Mouse (Mus musculus): Measurements from ENCODE around the gene Rsl24d1. TPM values are rescaled to one million over a fixed set of nuclear protein-coding genes. Genes with fewer than 3 reads are reported as not detected.
A peak's percentile ranks its signal among the peaks of the same experiment; 100 is the strongest.
"Not testable (repeated sequence)": the region's sequence is repeated elsewhere in the genome, so short reads cannot be mapped to it uniquely, and the experiment has no call there.

Rsl24d1 gene
- polyA plus RNA-seq, 1 experiment from 2014 or later = 56.3 TPM

DNA sequence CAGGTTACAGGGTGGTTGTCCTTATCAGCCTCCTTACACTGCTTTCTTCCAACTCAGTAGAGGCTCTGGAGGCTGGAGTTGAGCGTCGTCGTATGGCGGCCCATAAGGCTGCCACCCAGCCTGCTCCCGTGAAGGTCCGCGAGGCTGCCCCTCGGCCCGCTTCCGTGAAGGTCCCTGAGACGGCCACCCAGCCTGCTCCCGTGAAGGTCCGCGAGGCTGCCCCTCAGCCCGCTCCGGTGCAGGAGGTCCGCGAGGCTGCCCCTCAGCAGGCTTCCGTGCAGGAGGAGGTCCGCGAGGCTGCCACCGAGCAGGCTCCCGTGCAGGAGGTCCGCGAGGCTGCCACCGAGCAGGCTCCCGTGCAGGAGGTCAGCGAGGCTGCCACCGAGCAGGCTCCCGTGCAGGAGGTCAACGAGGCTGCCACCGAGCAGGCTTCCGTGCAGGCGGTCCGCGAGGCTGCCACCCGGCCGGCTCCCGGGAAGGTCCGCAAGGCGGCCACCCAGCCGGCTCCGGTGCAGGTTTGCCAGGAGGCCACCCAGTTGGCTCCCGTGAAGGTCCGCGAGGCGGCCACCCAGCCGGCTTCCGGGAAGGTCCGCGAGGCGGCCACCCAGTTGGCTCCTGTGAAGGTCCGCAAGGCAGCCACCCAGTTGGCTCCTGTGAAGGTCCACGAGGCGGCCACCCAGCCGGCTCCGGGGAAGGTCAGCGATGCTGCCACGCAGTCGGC is 9.9 kb upstream of the Rsl24d1 start:
- Histone ChIP-seq H3K27ac (replicated peaks) (no peak overlapping the region), H3K4me2 (replicated peaks; ENCODE audit: low read depth) (peak overlapping the region; percentile 71), H3K9ac (ENCODE audit: low read length) (peak overlapping the region; percentile 47), H3K36me3 (ENCODE audit: control insufficient read depth, insufficient read depth, low read length) (no peaks in the 10 kb centered on the region), H3K27me3 (ENCODE audit: control insufficient read depth, insufficient read depth, low read length) (no peaks in the 10 kb centered on the region), H3K9me3 (ENCODE audit: control insufficient read depth, low read length) (no peaks in the 10 kb centered on the region), H3K4me1 (replicated peaks; ENCODE audit: control insufficient read depth, insufficient read depth) (0 out of 2 replicates have a peak, but pooled peaks cover 3% of the 10 kb centered on the region), H3K4me3 (ENCODE audit: low read depth, low read length) (peak overlapping the region; percentile 40)
- WGBS = 8% methylated on average over 60 of the region's 60 CpGs
- peak; percentile 65 for DNase-seq (ENCODE audit: low spot score)
- TF ChIP-seq CTCF (IDR thresholded peaks at IDR 0.05; ENCODE audit: low read depth) (no peak), EP300 (optimal IDR thresholded peaks at IDR 0.05) (no peak)
- ATAC-seq (ENCODE audit: low FRiP score, low TSS enrichment) = peak; percentile 70

DNA sequence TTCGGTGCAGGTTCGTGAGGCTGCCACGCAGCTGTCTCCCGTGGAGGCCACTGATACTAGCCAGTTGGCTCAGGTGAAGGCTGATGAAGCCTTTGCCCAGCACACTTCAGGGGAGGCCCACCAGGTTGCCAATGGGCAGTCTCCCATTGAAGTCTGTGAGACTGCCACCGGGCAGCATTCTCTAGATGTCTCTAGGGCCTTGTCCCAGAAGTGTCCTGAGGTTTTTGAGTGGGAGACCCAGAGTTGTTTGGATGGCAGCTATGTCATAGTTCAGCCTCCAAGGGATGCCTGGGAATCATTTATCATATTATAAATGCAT is 9.4 kb upstream of the Rsl24d1 start:
- no peak overlapping the region for H3K27ac ChIP-seq (replicated peaks)
- no peaks in the 10 kb centered on the region for H3K36me3 ChIP-seq (ENCODE audit: control insufficient read depth, insufficient read depth, low read length)
- H3K27me3 ChIP-seq (ENCODE audit: control insufficient read depth, insufficient read depth, low read length) = no peaks in the 10 kb centered on the region
- peak overlapping the region; percentile 47 for H3K9ac ChIP-seq (ENCODE audit: low read length)
- 26% methylated on average over 5 of the region's 5 CpGs for WGBS
- H3K4me1 ChIP-seq (replicated peaks; ENCODE audit: control insufficient read depth, insufficient read depth) = 0 out of 2 replicates have a peak, but pooled peaks cover 3% of the 10 kb centered on the region
- peak overlapping the region; percentile 71 for H3K4me2 ChIP-seq (replicated peaks; ENCODE audit: low read depth)
- ATAC-seq (ENCODE audit: low FRiP score, low TSS enrichment) (no peak; the same call in none of the 2 replicates), DNase-seq (ENCODE audit: low spot score) (no peak)
- no peaks in the 10 kb centered on the region for H3K9me3 ChIP-seq (ENCODE audit: control insufficient read depth, low read length)
- peak overlapping the region; percentile 40 for H3K4me3 ChIP-seq (ENCODE audit: low read depth, low read length)
- TF ChIP-seq EP300 (optimal IDR thresholded peaks at IDR 0.05) (no peak), CTCF (IDR thresholded peaks at IDR 0.05; ENCODE audit: low read depth) (no peak)

DNA sequence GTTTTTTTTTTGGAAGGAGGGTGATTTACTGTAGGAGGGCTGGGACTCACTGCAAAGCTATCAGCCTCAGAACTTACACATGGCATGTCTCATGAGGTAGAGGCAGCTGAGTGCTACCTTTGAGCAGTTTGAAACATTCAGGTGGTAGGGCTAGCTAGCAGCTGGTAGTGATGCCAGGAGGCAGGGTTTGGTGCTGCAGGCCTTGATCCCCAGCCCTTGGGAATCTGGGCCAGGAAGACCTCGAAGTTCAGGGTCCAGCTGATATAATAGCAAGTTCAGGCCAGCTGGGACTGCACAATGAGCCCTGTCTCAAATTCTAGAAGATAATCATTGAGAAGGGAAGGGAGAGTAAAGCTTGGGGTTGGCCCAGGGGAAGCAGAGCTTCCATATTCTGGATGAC is 8.1 kb upstream of the Rsl24d1 start:
- H3K4me3 ChIP-seq (ENCODE audit: low read depth, low read length) = no peak overlapping the region
- no peaks in the 10 kb centered on the region for H3K36me3 ChIP-seq (ENCODE audit: control insufficient read depth, insufficient read depth, low read length)

DNA sequence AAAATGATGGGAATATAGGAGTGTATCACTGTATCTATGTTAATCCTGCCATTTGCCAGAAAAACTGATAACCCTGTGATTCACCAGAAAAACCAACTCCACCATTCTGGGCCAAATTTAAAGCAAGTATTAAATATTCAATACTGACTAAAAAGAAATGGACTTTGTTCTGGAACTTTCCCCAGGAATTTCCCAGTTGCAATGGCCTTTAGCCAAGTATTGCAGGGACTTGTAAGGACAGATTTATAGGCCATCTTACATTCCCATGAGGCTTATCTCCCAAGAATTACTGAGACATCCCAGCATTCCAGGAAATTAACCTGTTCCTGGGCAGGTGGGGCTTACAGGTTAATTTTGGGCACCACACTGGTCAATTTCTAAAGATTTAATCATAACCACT is 7.5 kb upstream of the Rsl24d1 start:
- Histone ChIP-seq H3K9me3 (ENCODE audit: control insufficient read depth, low read length) (no peaks in the 10 kb centered on the region), H3K27me3 (ENCODE audit: control insufficient read depth, insufficient read depth, low read length) (no peaks in the 10 kb centered on the region), H3K4me3 (ENCODE audit: low read depth, low read length) (no peak overlapping the region), H3K27ac (replicated peaks) (no peak overlapping the region), H3K9ac (ENCODE audit: low read length) (no peak overlapping the region), H3K4me2 (replicated peaks; ENCODE audit: low read depth) (no peak overlapping the region), H3K4me1 (replicated peaks; ENCODE audit: control insufficient read depth, insufficient read depth) (0 out of 2 replicates have a peak, but pooled peaks cover 3% of the 10 kb centered on the region), H3K36me3 (ENCODE audit: control insufficient read depth, insufficient read depth, low read length) (no peaks in the 10 kb centered on the region)
- TF ChIP-seq CTCF (IDR thresholded peaks at IDR 0.05; ENCODE audit: low read depth) (no peak), EP300 (optimal IDR thresholded peaks at IDR 0.05) (no peak)
- no peak for DNase-seq (ENCODE audit: low spot score)
- no peak for ATAC-seq (ENCODE audit: low FRiP score, low TSS enrichment)

More for the DNA sequence above, 8.1 kb upstream of the Rsl24d1 start:
- 67% methylated on average over 1 of the region's 1 CpGs for WGBS
- TF ChIP-seq CTCF (IDR thresholded peaks at IDR 0.05; ENCODE audit: low read depth) (no peak), EP300 (optimal IDR thresholded peaks at IDR 0.05) (no peak)
- 0 out of 2 replicates have a peak, but pooled peaks cover 3% of the 10 kb centered on the region for H3K4me1 ChIP-seq (replicated peaks; ENCODE audit: control insufficient read depth, insufficient read depth)
- no peaks in the 10 kb centered on the region for H3K27me3 ChIP-seq (ENCODE audit: control insufficient read depth, insufficient read depth, low read length)
- no peak overlapping the region for H3K27ac ChIP-seq (replicated peaks)
- no peak overlapping the region for H3K9ac ChIP-seq (ENCODE audit: low read length)
- no peak overlapping the region for H3K4me2 ChIP-seq (replicated peaks; ENCODE audit: low read depth)
- no peaks in the 10 kb centered on the region for H3K9me3 ChIP-seq (ENCODE audit: control insufficient read depth, low read length)
- no peak for DNase-seq (ENCODE audit: low spot score)
- ATAC-seq (ENCODE audit: low FRiP score, low TSS enrichment) = no peak

DNA sequence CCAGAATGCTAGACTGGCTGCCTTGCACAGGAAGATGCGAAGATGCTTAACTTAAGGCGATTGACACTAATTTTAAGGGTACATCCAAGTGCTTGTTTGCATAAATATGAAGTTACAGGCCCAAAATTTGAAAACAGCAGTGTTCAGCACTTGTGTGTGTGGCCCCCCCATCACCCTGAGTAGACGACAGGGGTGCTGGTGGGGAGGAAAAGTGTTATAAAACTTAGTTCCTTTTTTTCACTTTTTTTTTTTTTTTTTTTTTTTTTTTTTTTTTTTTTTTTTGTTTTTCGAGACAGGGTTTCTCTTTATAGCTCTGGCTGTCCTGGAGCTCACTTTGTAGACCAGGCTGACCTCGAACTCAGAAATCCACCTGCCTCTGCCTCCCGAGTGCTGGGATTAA is 3.5 kb downstream of the Rsl24d1 start:
- not testable (repeated sequence) for H3K27ac ChIP-seq (replicated peaks); ATAC-seq (ENCODE audit: low FRiP score, low TSS enrichment); H3K4me1 ChIP-seq (replicated peaks; ENCODE audit: control insufficient read depth, insufficient read depth); DNase-seq (ENCODE audit: low spot score); H3K27me3 ChIP-seq (ENCODE audit: control insufficient read depth, insufficient read depth, low read length); H3K4me3 ChIP-seq (ENCODE audit: low read depth, low read length); H3K9me3 ChIP-seq (ENCODE audit: control insufficient read depth, low read length); H3K4me2 ChIP-seq (replicated peaks; ENCODE audit: low read depth); H3K9ac ChIP-seq (ENCODE audit: low read length)
- 74% methylated on average over 5 of the region's 6 CpGs for WGBS
- peaks cover 12% of the 10 kb centered on the region; the same call in 1 of the 2 replicates for H3K36me3 ChIP-seq (ENCODE audit: control insufficient read depth, insufficient read depth, low read length)

DNA sequence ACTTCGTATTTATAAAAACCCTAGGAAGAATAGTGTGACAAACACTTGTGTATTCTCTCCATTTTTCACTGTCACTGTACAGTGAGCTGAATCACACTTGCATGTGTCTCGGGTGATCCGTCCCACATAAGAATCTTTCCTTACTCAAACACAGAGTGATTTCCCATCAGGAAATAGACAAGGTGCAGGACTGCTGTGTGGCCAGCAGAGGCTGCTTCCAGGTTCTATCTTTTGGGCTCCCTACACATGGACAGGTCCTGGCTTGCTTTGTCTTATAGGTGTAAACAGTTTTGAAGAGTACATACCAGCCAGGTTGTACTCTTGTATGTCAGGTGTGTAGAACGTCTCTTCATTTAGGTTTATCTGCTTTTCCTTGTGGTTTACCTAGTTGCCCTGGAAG is 4.8 kb downstream of the Rsl24d1 start:
- Histone ChIP-seq H3K36me3 (ENCODE audit: control insufficient read depth, insufficient read depth, low read length) (peaks cover 12% of the 10 kb centered on the region; the same call in 1 of the 2 replicates), H3K4me2 (replicated peaks; ENCODE audit: low read depth) (no peak overlapping the region)
- no peak for TF ChIP-seq EP300 (optimal IDR thresholded peaks at IDR 0.05)
- TF ChIP-seq CTCF (IDR thresholded peaks at IDR 0.05; ENCODE audit: low read depth) = peak; percentile 56

More for the DNA sequence above, 4.8 kb downstream of the Rsl24d1 start:
- no peak overlapping the region for H3K27ac ChIP-seq (replicated peaks)
- H3K4me3 ChIP-seq (ENCODE audit: low read depth, low read length) = no peak overlapping the region
- 80% methylated on average over 4 of the region's 4 CpGs for WGBS
- H3K9me3 ChIP-seq (ENCODE audit: control insufficient read depth, low read length) = no peaks in the 10 kb centered on the region
- no peaks in the 10 kb centered on the region for H3K27me3 ChIP-seq (ENCODE audit: control insufficient read depth, insufficient read depth, low read length)
- no peak for ATAC-seq (ENCODE audit: low FRiP score, low TSS enrichment)
- H3K4me1 ChIP-seq (replicated peaks; ENCODE audit: control insufficient read depth, insufficient read depth) = no peaks in the 10 kb centered on the region
- DNase-seq (ENCODE audit: low spot score) = no peak
- H3K9ac ChIP-seq (ENCODE audit: low read length) = no peak overlapping the region

All from stomach, postnatal 0 days (tissue).